Mouse (Mus musculus): ENCODE measurements at regions not wholly inside any gene's neighbourhood (a gene's known extent, or its start where the extent isn't known, plus 50 kb on each side); places are given as distances from the start of the nearest gene placed in this dataset.
A peak's percentile ranks its signal among the peaks of the same experiment; 100 is the strongest.
"Not testable (repeated sequence)": the region's sequence is repeated elsewhere in the genome, so short reads cannot be mapped to it uniquely, and the experiment has no call there.

DNA sequence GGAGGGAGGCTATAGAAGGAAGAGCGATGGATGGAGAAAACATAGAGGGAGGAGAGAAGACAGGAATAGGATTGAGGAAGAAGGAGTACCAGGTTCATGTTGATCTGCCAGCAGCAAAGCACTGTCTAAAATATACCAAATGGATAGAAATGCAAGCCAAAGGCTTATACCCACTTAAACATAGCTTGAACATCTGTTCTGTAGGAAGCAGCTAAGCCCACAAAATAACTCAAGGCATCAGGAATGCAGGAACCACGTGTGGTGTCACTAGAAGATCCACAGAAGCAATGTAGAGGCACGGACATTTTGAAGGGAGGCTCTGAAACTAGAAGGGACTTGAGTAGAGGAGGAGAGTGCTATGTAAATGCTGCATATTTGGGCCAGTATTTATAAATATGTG lies 78.9 kb downstream of the Smgc start:
- DNase-seq (ENCODE audit: extremely low spot score, low read depth, low spot score), result no peak

DNA sequence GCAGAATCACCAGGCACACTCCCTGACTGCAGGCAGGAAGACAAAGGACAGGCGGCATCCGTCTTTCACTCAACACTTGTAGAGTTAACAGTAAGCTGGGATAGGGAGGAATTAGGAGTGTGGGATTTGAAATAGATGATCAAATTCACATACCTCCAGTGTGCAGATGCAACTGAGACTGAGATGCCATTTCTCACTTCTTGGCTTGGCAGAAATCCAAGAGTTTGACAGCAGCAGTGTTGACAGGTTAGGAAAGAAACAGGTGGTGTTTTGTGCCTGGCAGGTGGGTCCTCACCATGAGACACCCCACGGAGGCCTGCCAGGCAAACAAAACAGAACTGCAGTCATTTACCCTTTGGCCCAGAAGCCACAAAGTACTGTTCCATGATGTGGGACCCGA lies 79.8 kb downstream of the Smgc start:
- DNase-seq (ENCODE audit: extremely low spot score, low read depth, low spot score), result no peak

DNA sequence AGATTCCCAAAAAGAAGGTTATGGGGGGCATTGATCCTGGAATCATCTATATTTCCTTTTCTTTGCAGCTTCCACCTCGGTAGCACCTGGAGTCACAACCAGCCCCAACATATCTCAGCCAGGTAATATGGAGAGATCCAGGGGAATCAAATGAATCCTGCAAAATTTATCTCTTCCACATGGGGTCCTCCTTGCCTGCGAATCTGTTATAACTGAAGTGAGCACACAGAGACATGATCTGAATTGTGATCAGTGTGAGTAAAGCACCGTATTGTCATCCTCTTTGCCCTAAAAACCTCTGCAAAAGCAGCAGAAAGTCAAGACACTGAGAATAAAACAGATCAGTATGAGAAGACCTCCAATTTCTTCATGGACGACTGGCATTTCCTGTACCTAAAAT lies 86.5 kb downstream of the Smgc start:
- no peak for DNase-seq (ENCODE audit: extremely low spot score, low read depth, low spot score)

DNA sequence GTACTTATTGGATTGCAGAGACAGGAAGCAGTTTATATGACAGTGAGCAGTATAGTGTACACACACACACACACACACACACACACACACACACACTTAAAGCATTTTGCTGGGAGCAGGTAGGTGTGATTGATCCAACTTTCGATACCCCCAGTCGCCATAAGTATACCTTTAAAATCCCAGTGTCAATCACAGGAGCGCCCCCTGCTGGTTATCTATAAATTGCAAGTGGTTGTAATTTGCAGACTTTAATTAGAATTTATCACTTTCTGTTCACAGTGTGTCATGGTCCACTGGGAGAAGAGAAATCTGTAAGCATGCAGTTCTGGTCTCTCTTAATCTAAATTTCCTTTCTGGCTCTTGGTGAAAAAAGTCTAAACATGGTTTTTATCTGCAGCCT lies 89.4 kb downstream of the Smgc start:
- DNase-seq (ENCODE audit: extremely low spot score, low read depth, low spot score), result no peak

DNA sequence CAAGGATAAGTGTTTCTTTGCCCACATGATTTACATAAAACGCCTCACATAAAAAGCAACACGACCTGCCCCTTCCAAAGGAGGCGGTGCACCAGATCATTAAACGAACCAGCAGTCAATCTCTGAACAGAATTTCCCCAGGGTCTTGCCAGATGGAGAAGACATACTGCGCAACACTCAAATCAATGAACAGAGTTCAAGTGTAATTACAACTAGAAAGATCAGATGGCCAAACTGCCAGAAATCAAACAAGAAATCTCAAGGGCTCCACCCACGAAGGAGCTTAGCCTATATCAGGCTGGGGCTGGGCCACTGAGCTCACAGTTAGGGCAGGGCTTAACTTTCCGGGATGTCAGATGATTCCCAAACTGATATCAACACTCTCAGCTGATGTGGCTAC lies 90.4 kb downstream of the Smgc start:
- DNase-seq (ENCODE audit: extremely low spot score, low read depth, low spot score), result no peak

DNA sequence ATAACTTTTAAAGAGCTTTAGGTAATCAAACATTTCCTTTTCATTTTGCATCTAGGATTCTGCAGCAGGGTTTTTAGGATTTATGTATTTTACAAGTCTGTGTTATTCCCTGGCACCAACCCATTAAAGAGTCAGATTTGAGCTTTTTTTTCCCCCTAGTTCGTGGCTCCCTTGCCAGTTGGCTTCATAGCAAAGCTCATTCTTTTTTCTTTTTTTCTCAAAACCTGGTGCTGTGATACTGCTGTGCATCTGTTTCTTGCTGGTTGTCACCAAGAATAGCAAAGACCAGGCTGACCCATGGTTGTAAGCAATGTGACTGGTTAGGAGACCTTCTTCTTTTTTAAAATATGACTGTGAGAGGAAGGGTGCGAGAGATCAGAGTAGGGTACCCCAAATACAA lies 93.7 kb upstream of the Cntn1 start:
- DNase-seq (ENCODE audit: extremely low spot score, low read depth, low spot score), result no peak

DNA sequence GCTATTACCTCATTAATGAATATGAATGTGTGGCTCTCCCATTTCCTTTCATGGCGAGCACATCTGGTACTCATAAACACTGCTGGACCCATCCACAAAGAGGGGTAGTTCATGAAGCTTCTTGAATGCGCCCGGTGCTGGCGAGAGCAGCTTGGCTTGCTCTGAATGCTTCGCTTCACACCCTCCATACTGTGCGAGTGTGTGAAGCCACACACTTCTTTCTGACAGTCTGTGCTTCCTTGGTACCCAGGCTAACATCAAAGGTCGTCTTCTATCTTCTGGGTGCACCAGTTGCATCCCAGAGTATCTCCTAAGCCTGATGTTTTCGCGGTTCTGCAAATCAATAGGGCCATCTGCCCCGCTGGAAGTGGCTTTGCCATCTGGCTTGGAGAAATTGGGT lies 85.8 kb upstream of the Cntn1 start:
- no peak for DNase-seq (ENCODE audit: extremely low spot score, low read depth, low spot score)

DNA sequence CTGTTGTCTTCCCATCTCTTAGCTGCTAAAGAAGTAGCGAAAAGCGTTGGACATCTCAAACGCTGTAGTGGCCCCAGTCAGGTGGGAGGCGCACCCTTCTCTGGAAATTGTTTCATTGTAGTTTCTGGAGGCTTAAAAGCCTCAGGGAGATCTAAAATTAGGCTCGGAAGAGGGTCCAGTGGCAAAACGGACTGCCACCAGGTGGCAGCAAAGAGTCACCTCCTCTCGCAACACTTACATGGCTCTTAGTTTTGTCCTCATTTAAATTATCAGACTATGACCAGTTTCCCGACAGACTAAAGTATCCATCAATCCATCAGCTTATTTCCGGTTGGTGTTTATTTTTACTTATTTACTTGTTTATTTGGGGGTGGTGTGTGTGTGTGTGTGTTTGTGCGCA lies 81.6 kb upstream of the Cntn1 start:
- peak; percentile 75 for DNase-seq (ENCODE audit: extremely low spot score, low read depth, low spot score)

DNA sequence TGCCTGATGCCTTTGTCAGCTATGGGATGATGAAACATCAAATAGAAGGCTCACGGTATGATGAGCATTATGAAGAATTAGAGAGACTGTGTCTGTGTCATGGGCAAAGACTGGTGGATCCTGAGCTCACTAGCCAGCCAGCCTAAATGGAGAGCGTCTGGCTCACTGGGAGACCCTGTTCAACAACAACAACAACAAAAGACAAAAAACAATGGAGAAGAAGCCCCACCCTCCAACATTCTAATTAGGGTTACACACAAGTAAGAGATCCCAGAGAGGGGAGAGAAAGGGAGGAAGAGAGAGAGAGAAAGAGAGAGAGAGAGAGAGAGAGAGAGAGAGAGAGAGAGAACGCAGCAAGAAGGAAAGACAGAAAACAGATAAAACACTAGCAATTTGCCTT lies 79.6 kb upstream of the Cntn1 start:
- no peak for DNase-seq (ENCODE audit: extremely low spot score, low read depth, low spot score)

DNA sequence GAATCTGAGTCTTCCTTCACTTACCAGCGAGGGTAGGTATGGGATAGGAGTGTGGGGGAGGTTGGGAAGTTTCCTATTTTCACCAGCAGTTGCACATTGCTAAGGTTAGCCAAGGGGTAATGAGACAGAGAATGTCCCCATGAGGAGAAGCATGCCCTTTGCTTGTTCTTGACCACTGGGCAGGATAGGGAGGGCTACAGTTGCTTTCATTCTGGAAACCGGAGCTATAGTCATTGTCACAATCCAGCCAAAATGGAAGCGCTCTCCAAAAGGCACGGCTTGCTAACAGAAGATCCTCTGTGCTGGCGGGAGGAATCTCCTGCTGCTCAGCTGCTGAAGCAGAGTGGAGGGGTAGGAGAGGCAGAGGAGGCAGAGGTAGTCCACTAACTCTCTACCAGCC lies 79.1 kb upstream of the Cntn1 start:
- no peak for DNase-seq (ENCODE audit: extremely low spot score, low read depth, low spot score)

DNA sequence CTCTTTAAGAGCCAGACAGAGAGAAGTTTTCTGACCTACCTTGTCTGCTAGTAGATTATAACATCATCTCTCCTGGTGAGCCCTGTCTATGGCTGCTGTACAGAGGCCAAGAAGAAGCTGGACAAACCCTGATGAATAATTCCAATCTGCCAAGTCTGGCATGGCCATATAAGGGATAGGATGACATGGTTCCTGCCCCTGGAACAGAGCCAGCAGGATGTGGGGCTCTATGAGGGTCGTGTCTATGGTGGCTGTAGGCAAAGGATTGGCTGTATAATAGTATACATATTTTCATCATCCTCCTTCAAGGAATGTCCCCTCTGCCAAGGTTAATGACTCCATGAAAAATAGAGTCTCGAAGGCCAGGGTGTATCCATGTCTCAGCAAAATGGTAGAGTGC lies 75.4 kb upstream of the Cntn1 start:
- no peak for DNase-seq (ENCODE audit: extremely low spot score, low read depth, low spot score)

DNA sequence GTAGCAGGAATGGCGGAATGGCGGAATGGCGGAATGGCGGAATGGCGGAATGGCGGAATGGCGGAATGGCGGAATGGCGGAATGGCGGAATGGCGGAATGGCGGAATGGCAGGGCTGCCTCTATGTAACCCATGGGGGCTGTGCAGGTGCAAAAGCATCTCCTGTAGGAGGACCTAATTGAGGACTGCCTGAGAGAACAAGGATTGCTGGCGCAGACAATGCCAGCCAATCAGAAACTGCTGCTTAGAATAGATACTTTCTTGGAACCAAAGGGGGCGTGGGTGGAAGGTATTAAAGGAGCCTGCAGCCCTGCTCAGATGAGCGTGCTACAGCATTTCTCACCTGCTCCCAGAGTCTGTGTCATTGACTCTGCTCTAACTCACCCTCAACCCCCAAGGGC lies 67.8 kb upstream of the Cntn1 start:
- not testable (repeated sequence) for DNase-seq (ENCODE audit: extremely low spot score, low read depth, low spot score)

DNA sequence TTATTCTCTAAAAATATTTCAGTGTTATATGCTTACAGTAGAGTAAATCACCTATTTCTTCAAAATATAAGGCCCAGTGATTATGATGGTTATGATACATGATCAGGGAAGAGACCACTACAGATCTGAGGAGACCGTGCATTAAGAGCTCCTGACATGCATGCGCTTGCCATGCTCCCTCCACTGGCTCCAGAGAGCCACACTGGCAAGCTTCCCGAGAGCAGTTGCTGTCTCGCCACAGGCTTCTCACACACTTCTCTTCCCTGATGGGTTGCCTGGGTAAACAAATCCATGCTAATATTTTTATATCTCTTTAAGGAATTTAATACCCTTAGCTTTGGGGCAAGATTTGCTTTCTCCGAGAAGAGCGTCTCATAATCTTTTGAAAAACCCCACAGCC lies 50.9 kb upstream of the Cntn1 start:
- no peak for DNase-seq (ENCODE audit: extremely low spot score, low read depth, low spot score)

Data from hindlimb bud, embryonic 11.5 days (tissue).